Mouse (Mus musculus) colon, adult 2 months (tissue): Measurements from ENCODE around the gene Fam78a. TPM values are rescaled to one million over a fixed set of nuclear protein-coding genes. Genes with fewer than 3 reads are reported as not detected.

Source experiments
- polyA plus RNA-seq: library from polyadenylated mRNA; depleted of rRNA; stranded (reverse); fragments of >200 nt; gene quantifications from 2 replicates; pipeline ENCODE4 v1.2.3, GENCODE M21; 2012; rRNA removed

The Fam78a gene
- 1.7 and 3.7 TPM in 2 replicates for polyA plus RNA-seq

GRCm38 (mm10) chr2:32084111-32084871, at the start of gene Fam78a:
Gene Fam78a, minus strand, starts transcription at chr2:32084857.

GRCm38 (mm10) chr2:32095351-32096121, 10.9 kb upstream of the Fam78a start, which contains the start of gene Plpp7:
Gene Plpp7, plus strand, starts transcription at chr2:32095528.

Other genes starting within 250 kb of the Fam78a start
- gene Fibcd1, start 238.9 kb downstream of the Fam78a start, polyA plus RNA-seq = 0.65 and 0.77 TPM in 2 replicates
- gene Lamc3, start 197.6 kb downstream of the Fam78a start, polyA plus RNA-seq = 4.0 and 4.7 TPM in 2 replicates
- 0.64 and 1.6 TPM in 2 replicates for gene Aif1l, start 134.7 kb downstream of the Fam78a start, polyA plus RNA-seq
- 24.0 and 24.7 TPM in 2 replicates for gene Nup214, start 110.4 kb downstream of the Fam78a start, polyA plus RNA-seq
- gene Plpp7, start 10.7 kb upstream of the Fam78a start, polyA plus RNA-seq = 5.9 and 6.0 TPM in 2 replicates
- gene Prrc2b, start 66.2 kb upstream of the Fam78a start, polyA plus RNA-seq = 30.0 and 32.7 TPM in 2 replicates
- gene Pomt1, start 151.7 kb upstream of the Fam78a start, polyA plus RNA-seq = 27.2 and 30.9 TPM in 2 replicates
- 70.3 and 85.2 TPM in 2 replicates for gene Uck1, start 175.3 kb upstream of the Fam78a start, polyA plus RNA-seq
- 39.0 and 39.4 TPM in 2 replicates for gene Golga2, start 202.5 kb upstream of the Fam78a start, polyA plus RNA-seq
- 89.0 and 98.5 TPM in 2 replicates for gene Swi5, start 203.2 kb upstream of the Fam78a start, polyA plus RNA-seq